Mouse (Mus musculus): Measurements from ENCODE around the gene Tmed2. TPM values are rescaled to one million over a fixed set of nuclear protein-coding genes. Genes with fewer than 3 reads are reported as not detected.

The Tmed2 gene
- polyA plus RNA-seq, 2 experiments = 264 to 615 TPM

DNA sequence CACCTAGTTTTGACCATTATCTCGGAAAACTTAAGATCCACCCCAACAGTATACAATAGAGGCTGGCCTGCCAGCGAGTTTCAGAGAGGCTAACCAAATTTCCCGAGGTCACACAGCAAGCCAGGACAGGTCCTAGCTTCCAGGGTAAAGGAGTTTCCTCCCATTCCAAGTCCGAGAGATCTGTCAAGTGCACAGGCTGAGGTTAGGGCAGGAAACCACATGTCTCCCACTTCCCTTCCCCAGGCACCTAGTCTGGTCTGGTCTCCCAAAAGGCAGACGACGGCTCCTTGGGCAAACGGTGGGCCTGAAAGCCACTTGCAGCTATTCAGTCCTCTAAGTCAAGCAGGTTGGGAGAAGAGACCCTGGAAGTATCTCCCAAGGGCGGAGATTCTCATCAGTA is 10.8 kb upstream of the Tmed2 start:
- Histone ChIP-seq H3K4me3 (replicated peaks; ENCODE audit: low read length) (peak overlapping the region; percentile 59), H3K4me1 (ENCODE audit: control insufficient read depth, insufficient read depth, low read length) (peaks cover 30% of the 10 kb centered on the region), H3K27ac (replicated peaks; ENCODE audit: low read depth, low read length) (no peak overlapping the region), H3K27me3 (ENCODE audit: control insufficient read depth, insufficient read depth, low read length) (no peaks in the 10 kb centered on the region), H3K9me3 (ENCODE audit: control insufficient read depth, low read length) (no peaks in the 10 kb centered on the region), H3K4me2 (replicated peaks; ENCODE audit: low read depth, low read length, severe bottlenecking) (peak overlapping the region; percentile 69), H3K36me3 (ENCODE audit: control insufficient read depth, insufficient read depth, low read length) (peaks cover 5% of the 10 kb centered on the region), H3K9ac (ENCODE audit: low read depth, low read length, severe bottlenecking) (peak overlapping the region; percentile 76)
- ATAC-seq (ENCODE audit: low FRiP score, low read depth) (no peak), DNase-seq (ENCODE audit: low spot score) (no peak)
- 48% methylated on average over 8 of the region's 8 CpGs for WGBS
- TF ChIP-seq POLR2A (IDR thresholded peaks at IDR 0.05; ENCODE audit: borderline replicate concordance, extremely low read depth, insufficient read depth, insufficient read length) = no peak

- peak; percentile 87 for DNase-seq (ENCODE audit: low spot score)
- Histone ChIP-seq H3K4me3 (replicated peaks; ENCODE audit: low read length) (peak within 1 kb of the TSS; percentile 59), H3K27ac (replicated peaks; ENCODE audit: low read depth, low read length) (peak within 1 kb of the TSS; percentile 80), H3K9ac (ENCODE audit: low read depth, low read length, severe bottlenecking) (peak within 1 kb of the TSS; percentile 76), H3K36me3 (ENCODE audit: control insufficient read depth, insufficient read depth, low read length) (peaks cover 3% of the 10 kb centered on the region; the same call in 1 of the 2 replicates), H3K27me3 (ENCODE audit: control insufficient read depth, insufficient read depth, low read length) (no peaks in the 10 kb centered on the region), H3K4me1 (ENCODE audit: control insufficient read depth, insufficient read depth, low read length) (peaks cover 30% of the 10 kb centered on the region), H3K4me2 (replicated peaks; ENCODE audit: low read depth, low read length, severe bottlenecking) (peak within 1 kb of the TSS; percentile 69), H3K9me3 (ENCODE audit: control insufficient read depth, low read length) (no peaks in the 10 kb centered on the region)
- peak; percentile 96 for ATAC-seq (ENCODE audit: low FRiP score, low read depth)
- 2% methylated on average over 68 of the region's 96 CpGs for WGBS
- peak; percentile 33; the same call in 1 of the 2 replicates for TF ChIP-seq POLR2A (IDR thresholded peaks at IDR 0.05; ENCODE audit: borderline replicate concordance, extremely low read depth, insufficient read depth, insufficient read length)
These were observed 9.6 kb upstream of the Tmed2 start, which contains the start of gene Rilpl1 for GRCm38 (mm10) chr5:124530655-124531582. Gene Rilpl1 (minus strand): TSS chr5:124531391.

DNA sequence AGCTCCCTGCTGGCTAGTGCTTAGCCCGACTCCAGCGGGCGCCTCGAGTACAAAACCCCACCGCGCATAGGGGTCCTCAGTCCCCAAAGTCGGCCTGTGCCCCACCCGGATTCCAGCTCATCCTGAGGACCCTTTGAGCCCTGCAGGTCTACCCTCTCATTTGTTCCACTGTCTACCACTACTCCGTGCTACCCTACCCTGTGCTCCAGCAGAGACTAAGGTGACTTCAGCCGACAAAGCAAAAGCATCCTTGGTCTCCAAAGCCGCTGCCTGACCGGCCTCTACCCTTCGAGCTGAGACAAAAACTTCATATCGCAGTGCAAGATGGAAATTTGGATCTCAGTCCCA is 8.9 kb upstream of the Tmed2 start:
- Histone ChIP-seq H3K4me1 (ENCODE audit: control insufficient read depth, insufficient read depth, low read length) (peaks cover 30% of the 10 kb centered on the region), H3K36me3 (ENCODE audit: control insufficient read depth, insufficient read depth, low read length) (peaks cover 1% of the 10 kb centered on the region; the same call in 1 of the 2 replicates), H3K9me3 (ENCODE audit: control insufficient read depth, low read length) (no peaks in the 10 kb centered on the region), H3K27ac (replicated peaks; ENCODE audit: low read depth, low read length) (peak overlapping the region; percentile 80), H3K9ac (ENCODE audit: low read depth, low read length, severe bottlenecking) (peak overlapping the region; percentile 76), H3K27me3 (ENCODE audit: control insufficient read depth, insufficient read depth, low read length) (no peaks in the 10 kb centered on the region), H3K4me2 (replicated peaks; ENCODE audit: low read depth, low read length, severe bottlenecking) (peak overlapping the region; percentile 69), H3K4me3 (replicated peaks; ENCODE audit: low read length) (peak overlapping the region; percentile 59)
- 13% methylated on average over 13 of the region's 14 CpGs for WGBS
- no peak; the same call in 1 of the 2 replicates for TF ChIP-seq POLR2A (IDR thresholded peaks at IDR 0.05; ENCODE audit: borderline replicate concordance, extremely low read depth, insufficient read depth, insufficient read length)
- no peak for DNase-seq (ENCODE audit: low spot score)
- ATAC-seq (ENCODE audit: low FRiP score, low read depth) = peak; percentile 14

- H3K9me3 ChIP-seq (ENCODE audit: control insufficient read depth, low read length) = no peaks in the 10 kb centered on the region
- no peak overlapping the region for H3K27ac ChIP-seq (replicated peaks; ENCODE audit: low read depth, low read length)
- no peaks in the 10 kb centered on the region for H3K36me3 ChIP-seq (ENCODE audit: control insufficient read depth, insufficient read depth, low read length)
- no peak overlapping the region for H3K9ac ChIP-seq (ENCODE audit: low read depth, low read length, severe bottlenecking)
- H3K4me3 ChIP-seq (replicated peaks; ENCODE audit: low read length) = 0 out of 2 replicates have a peak overlapping the region, but pooled peaks have one; percentile 59
- H3K4me2 ChIP-seq (replicated peaks; ENCODE audit: low read depth, low read length, severe bottlenecking) = no peak overlapping the region
- no peaks in the 10 kb centered on the region for H3K27me3 ChIP-seq (ENCODE audit: control insufficient read depth, insufficient read depth, low read length)
- H3K4me1 ChIP-seq (ENCODE audit: control insufficient read depth, insufficient read depth, low read length) = peaks cover 30% of the 10 kb centered on the region
- DNase-seq (ENCODE audit: low spot score) (no peak), ATAC-seq (ENCODE audit: low FRiP score, low read depth) (no peak)
- no peak for TF ChIP-seq POLR2A (IDR thresholded peaks at IDR 0.05; ENCODE audit: borderline replicate concordance, extremely low read depth, insufficient read depth, insufficient read length)
- 37% methylated on average over 7 of the region's 7 CpGs for WGBS
These were observed 8.0 kb upstream of the Tmed2 start for GRCm38 (mm10) chr5:124532451-124532850.

DNA sequence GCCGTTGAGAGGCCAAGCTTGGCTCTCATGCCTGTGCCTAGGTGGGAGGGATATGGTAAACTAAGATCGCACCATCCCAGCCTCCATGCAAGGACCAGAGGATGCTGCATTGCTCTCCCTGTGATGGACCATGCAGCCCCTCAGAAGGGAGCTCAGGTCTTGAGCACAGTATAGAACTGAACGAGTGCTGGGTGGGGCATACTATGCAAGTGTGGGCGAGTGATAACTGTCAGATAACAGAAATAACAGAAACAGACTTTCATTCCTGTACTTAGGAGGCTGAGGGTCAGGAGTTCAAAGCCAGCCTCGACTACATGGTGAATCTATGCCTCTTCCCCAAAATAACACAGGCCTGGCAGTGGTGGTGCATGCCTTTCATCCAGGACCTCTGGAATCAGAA is 5.5 kb upstream of the Tmed2 start:
- H3K36me3 ChIP-seq (ENCODE audit: control insufficient read depth, insufficient read depth, low read length) = no peaks in the 10 kb centered on the region
- peaks cover 11% of the 10 kb centered on the region; the same call in 1 of the 2 replicates for H3K4me1 ChIP-seq (ENCODE audit: control insufficient read depth, insufficient read depth, low read length)
- H3K27ac ChIP-seq (replicated peaks; ENCODE audit: low read depth, low read length) = no peak overlapping the region
- no peak overlapping the region for H3K4me3 ChIP-seq (replicated peaks; ENCODE audit: low read length)
- no peak for TF ChIP-seq POLR2A (IDR thresholded peaks at IDR 0.05; ENCODE audit: borderline replicate concordance, extremely low read depth, insufficient read depth, insufficient read length)
- H3K9ac ChIP-seq (ENCODE audit: low read depth, low read length, severe bottlenecking) = no peak overlapping the region
- no peaks in the 10 kb centered on the region for H3K9me3 ChIP-seq (ENCODE audit: control insufficient read depth, low read length)
- H3K4me2 ChIP-seq (replicated peaks; ENCODE audit: low read depth, low read length, severe bottlenecking) = no peak overlapping the region
- DNase-seq (ENCODE audit: low spot score) = no peak
- WGBS = 65% methylated on average over 5 of the region's 5 CpGs
- no peak for ATAC-seq (ENCODE audit: low FRiP score, low read depth)
- no peaks in the 10 kb centered on the region for H3K27me3 ChIP-seq (ENCODE audit: control insufficient read depth, insufficient read depth, low read length)

Measured in limb, embryonic 14.5 days (tissue).